Mouse (Mus musculus): ENCODE data around the gene Kif26a. TPM values are rescaled to one million over a fixed set of nuclear protein-coding genes. Genes with fewer than 3 reads are reported as not detected.

Gene Kif26a
- polyA plus RNA-seq, 1 experiment from 2014 or later: 5.1 TPM

GRCm38 (mm10) chr12:112140745-112141144 lies 5.3 kb upstream of the Kif26a start:
- 57% methylated on average over 7 of the region's 7 CpGs for WGBS
- ATAC-seq (ENCODE audit: low FRiP score): no peak
- Histone ChIP-seq H3K9me3 (replicated peaks) (no peaks in the 10 kb centered on the region), H3K4me2 (replicated peaks) (no peak overlapping the region), H3K36me3 (no peaks in the 10 kb centered on the region), H3K4me3 (no peak overlapping the region), H3K27ac (no peak overlapping the region), H3K9ac (no peak overlapping the region), H3K27me3 (peaks cover 51% of the 10 kb centered on the region), H3K4me1 (peaks cover 33% of the 10 kb centered on the region)

GRCm38 (mm10) chr12:112141300-112141699 lies 4.7 kb upstream of the Kif26a start:
- no peak overlapping the region for H3K4me2 ChIP-seq (replicated peaks)
- no peaks in the 10 kb centered on the region for H3K36me3 ChIP-seq
- H3K27ac ChIP-seq: no peak overlapping the region
- H3K4me3 ChIP-seq: no peak overlapping the region
- H3K9ac ChIP-seq: no peak overlapping the region
- no peaks in the 10 kb centered on the region for H3K9me3 ChIP-seq (replicated peaks)
- WGBS: 6% methylated on average over 6 of the region's 6 CpGs
- ATAC-seq (ENCODE audit: low FRiP score): no peak
- H3K4me1 ChIP-seq: peaks cover 38% of the 10 kb centered on the region
- H3K27me3 ChIP-seq: peaks cover 55% of the 10 kb centered on the region

GRCm38 (mm10) chr12:112143116-112143832 lies 2.7 kb upstream of the Kif26a start:
- H3K27me3 ChIP-seq: peaks cover 68% of the 10 kb centered on the region

GRCm38 (mm10) chr12:112143833-112144201 lies 2.2 kb upstream of the Kif26a start:
- Histone ChIP-seq H3K4me2 (replicated peaks) (peak overlapping the region; percentile 95), H3K36me3 (no peaks in the 10 kb centered on the region), H3K27me3 (peaks cover 74% of the 10 kb centered on the region)

More at GRCm38 (mm10) chr12:112143116-112143832, 2.7 kb upstream of the Kif26a start:
- no peaks in the 10 kb centered on the region for H3K36me3 ChIP-seq
- no peak for ATAC-seq (ENCODE audit: low FRiP score)
- peak overlapping the region; percentile 95 for H3K4me2 ChIP-seq (replicated peaks)
- peak overlapping the region; percentile 56 for H3K4me3 ChIP-seq
- peak overlapping the region; percentile 70 for H3K9ac ChIP-seq
- no peak overlapping the region for H3K27ac ChIP-seq
- H3K4me1 ChIP-seq: peaks cover 57% of the 10 kb centered on the region
- H3K9me3 ChIP-seq (replicated peaks): no peaks in the 10 kb centered on the region
- WGBS: 4% methylated on average over 14 of the region's 14 CpGs

GRCm38 (mm10) chr12:112144377-112145115 lies 1.5 kb upstream of the Kif26a start:
- H3K27ac ChIP-seq: peak overlapping the region; percentile 44; the same call in 1 of the 2 replicates
- no peaks in the 10 kb centered on the region for H3K9me3 ChIP-seq (replicated peaks)
- peak overlapping the region; percentile 95 for H3K4me2 ChIP-seq (replicated peaks)
- peak overlapping the region; percentile 56 for H3K4me3 ChIP-seq
- H3K36me3 ChIP-seq: no peaks in the 10 kb centered on the region
- H3K9ac ChIP-seq: peak overlapping the region; percentile 70
- ATAC-seq (ENCODE audit: low FRiP score): no peak
- H3K4me1 ChIP-seq: peaks cover 65% of the 10 kb centered on the region
- peaks cover 81% of the 10 kb centered on the region for H3K27me3 ChIP-seq
- WGBS: under 1% methylated on average over 46 of the region's 46 CpGs

More at GRCm38 (mm10) chr12:112143833-112144201, 2.2 kb upstream of the Kif26a start:
- Histone ChIP-seq H3K4me3 (peak overlapping the region; percentile 56), H3K4me1 (peaks cover 59% of the 10 kb centered on the region), H3K27ac (peak overlapping the region; percentile 44; the same call in 1 of the 2 replicates), H3K9me3 (replicated peaks) (no peaks in the 10 kb centered on the region), H3K9ac (peak overlapping the region; percentile 70)
- WGBS: 0% methylated on average over 33 of the region's 52 CpGs
- no peak for ATAC-seq (ENCODE audit: low FRiP score)

DNA sequence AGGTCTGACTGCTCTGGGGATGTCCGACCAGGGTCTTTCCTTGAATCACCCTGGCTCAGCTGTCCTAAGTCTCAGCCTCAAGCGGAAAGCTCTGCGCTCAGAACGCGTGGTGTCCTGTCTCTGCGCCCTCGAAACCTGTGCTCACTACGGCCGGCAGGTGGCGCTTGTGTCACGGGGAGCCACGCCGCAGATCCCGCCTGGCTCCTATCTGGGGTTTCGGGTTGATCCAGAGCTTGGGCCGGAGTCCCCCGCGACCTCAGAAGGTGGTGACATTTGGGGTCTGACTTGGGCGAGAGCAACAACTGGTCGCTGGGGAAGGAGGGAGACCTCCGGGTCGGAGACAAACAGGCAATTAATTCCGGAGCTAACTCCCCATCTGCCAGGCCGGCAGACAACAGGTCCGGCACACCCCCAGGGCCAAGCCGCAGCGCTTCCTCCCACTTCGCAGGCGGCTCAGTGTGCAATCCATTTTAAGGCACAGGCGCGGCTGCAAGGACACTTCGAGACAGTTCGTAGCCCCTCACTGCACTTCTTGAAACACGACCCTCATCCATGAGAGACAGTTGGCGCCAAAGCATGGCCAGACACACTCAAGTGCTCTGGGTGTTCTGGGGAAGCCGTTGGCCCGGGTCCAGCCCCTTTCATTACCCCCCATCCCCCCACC lies 665 bp upstream of the Kif26a start:
- under 1% methylated on average over 37 of the region's 37 CpGs for whole genome bisulfite sequencing
- H3K4me2 ChIP-seq (replicated peaks): peak overlapping the region; percentile 95
- ATAC-seq (ENCODE audit: low FRiP score): peak; percentile 71
- H3K27me3 ChIP-seq: peaks cover 85% of the 10 kb centered on the region
- no peaks in the 10 kb centered on the region for H3K9me3 ChIP-seq (replicated peaks)
- peak overlapping the region; percentile 56 for H3K4me3 ChIP-seq
- 0 out of 2 replicates have a peak overlapping the region, but pooled peaks have one; percentile 55 for H3K27ac ChIP-seq
- peaks cover 72% of the 10 kb centered on the region for H3K4me1 ChIP-seq
- H3K9ac ChIP-seq: peak overlapping the region; percentile 70
- H3K36me3 ChIP-seq: no peaks in the 10 kb centered on the region

- peaks cover 83% of the 10 kb centered on the region for H3K4me1 ChIP-seq
- ATAC-seq (ENCODE audit: low FRiP score): no peak
- peak overlapping the region; percentile 56 for H3K4me3 ChIP-seq
- H3K9ac ChIP-seq: peak overlapping the region; percentile 60
- peaks cover 70% of the 10 kb centered on the region for H3K27me3 ChIP-seq
- WGBS: 27% methylated on average over 5 of the region's 5 CpGs
- H3K36me3 ChIP-seq: no peaks in the 10 kb centered on the region
- H3K27ac ChIP-seq: no peak overlapping the region
- H3K9me3 ChIP-seq (replicated peaks): no peaks in the 10 kb centered on the region
- peak overlapping the region; percentile 95 for H3K4me2 ChIP-seq (replicated peaks)
Observed at GRCm38 (mm10) chr12:112147365-112147764, 1.4 kb downstream of the Kif26a start.

- no peak for ATAC-seq (ENCODE audit: low FRiP score)
- no peak overlapping the region for H3K4me3 ChIP-seq
Observed at GRCm38 (mm10) chr12:112150011-112150410, 4.0 kb downstream of the Kif26a start.

DNA sequence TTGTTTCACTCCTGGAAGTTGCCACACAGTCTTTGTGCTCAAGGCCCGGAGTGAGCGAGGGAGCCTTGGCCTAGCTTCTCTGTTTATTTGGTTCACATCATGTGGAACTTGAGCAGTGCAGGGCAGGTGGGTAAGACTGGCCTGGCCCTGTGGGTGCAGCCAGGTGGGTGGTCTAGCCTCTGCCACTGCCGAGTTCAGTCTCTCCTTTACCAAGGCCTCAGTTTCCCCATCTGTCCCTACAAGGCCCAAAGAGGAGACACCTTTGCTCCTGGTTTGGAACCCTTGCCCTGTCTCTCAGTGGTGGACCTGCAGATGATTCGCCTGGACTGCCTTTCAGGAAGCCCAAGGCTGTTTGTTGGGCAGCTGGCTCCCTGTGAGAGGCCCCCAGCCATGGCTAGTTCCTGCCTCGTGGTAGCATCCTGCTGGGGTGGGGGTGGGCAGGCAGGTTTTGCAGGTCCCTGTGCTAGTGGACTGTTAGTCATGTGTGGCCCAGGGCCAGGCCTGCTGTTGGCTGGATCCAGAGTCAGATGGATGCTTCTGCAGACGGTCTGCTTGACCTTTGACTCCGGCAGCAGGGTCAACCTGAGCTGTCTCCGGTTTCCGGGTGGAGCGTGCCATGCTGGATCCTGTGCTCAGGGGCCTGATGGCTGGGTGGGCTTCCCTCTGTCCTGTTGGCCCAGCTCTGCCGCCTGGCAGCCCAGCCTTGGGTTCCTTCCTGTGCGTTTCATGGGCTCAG lies 5.4 kb downstream of the Kif26a start:
- 31% methylated on average over 12 of the region's 12 CpGs for WGBS
- no peaks in the 10 kb centered on the region for H3K36me3 ChIP-seq
- H3K4me1 ChIP-seq: peaks cover 77% of the 10 kb centered on the region
- peaks cover 57% of the 10 kb centered on the region for H3K27me3 ChIP-seq
- H3K9ac ChIP-seq: no peak overlapping the region
- no peak for ATAC-seq (ENCODE audit: low FRiP score)
- no peak overlapping the region for H3K4me3 ChIP-seq
- no peak overlapping the region for H3K27ac ChIP-seq
- H3K9me3 ChIP-seq (replicated peaks): no peaks in the 10 kb centered on the region
- H3K4me2 ChIP-seq (replicated peaks): no peak overlapping the region

More at GRCm38 (mm10) chr12:112150011-112150410, 4.0 kb downstream of the Kif26a start:
- Histone ChIP-seq H3K4me1 (peaks cover 77% of the 10 kb centered on the region), H3K36me3 (no peaks in the 10 kb centered on the region), H3K9me3 (replicated peaks) (no peaks in the 10 kb centered on the region), H3K27me3 (peaks cover 63% of the 10 kb centered on the region), H3K27ac (no peak overlapping the region), H3K4me2 (replicated peaks) (no peak overlapping the region), H3K9ac (no peak overlapping the region)
- 52% methylated on average over 7 of the region's 7 CpGs for WGBS

DNA sequence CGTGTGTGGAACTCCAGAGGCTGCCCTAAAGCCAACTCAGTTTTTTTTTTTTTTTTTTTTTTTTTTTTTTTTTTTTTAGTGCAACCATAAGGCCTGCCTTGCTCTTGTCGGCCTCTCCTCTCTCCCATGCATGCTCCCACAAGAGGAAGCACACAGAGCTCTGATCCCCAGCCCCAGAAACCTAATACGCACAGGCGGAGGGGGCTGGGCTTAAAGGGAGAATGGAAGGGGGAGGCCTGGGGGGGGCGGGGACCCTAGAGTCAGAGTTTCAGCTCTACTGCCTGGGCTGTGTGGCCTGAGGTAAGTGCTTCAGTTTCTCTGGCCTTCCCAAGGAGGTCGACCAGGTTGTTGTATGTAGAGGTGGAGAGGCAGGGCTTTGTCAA lies 6.0 kb downstream of the Kif26a start:
- H3K4me2 ChIP-seq (replicated peaks): no peak overlapping the region
- no peak overlapping the region for H3K9ac ChIP-seq
- peaks cover 77% of the 10 kb centered on the region for H3K4me1 ChIP-seq
- WGBS: 48% methylated on average over 6 of the region's 6 CpGs
- H3K27ac ChIP-seq: 0 out of 2 replicates have a peak overlapping the region, but pooled peaks have one; percentile 23
- ATAC-seq (ENCODE audit: low FRiP score): no peak
- no peaks in the 10 kb centered on the region for H3K36me3 ChIP-seq
- peaks cover 54% of the 10 kb centered on the region for H3K27me3 ChIP-seq
- H3K4me3 ChIP-seq: no peak overlapping the region
- no peaks in the 10 kb centered on the region for H3K9me3 ChIP-seq (replicated peaks)

DNA sequence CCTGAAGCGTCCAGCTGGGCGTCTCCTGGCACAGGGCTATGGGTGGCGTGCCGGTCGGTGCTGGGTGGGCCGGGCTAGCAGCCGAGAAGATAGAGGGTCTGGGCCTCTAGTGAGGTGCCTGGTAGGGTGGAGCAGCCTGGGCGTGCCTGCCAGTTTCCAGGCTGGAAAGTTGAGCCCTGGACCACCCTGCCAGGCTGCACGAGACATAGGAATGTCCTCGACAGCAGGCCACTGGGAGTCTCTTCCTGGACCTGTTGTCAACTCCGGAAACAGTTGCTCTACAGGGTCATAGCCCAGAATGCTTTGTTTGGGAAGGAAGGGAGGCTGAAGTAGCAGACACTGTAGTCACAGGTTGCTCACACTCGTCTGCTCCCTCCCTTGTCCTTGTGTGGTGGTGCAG lies 7.6 kb downstream of the Kif26a start:
- no peak overlapping the region for H3K4me2 ChIP-seq (replicated peaks)
- no peak overlapping the region for H3K27ac ChIP-seq
- H3K27me3 ChIP-seq: peaks cover 53% of the 10 kb centered on the region
- no peak overlapping the region for H3K4me3 ChIP-seq
- no peaks in the 10 kb centered on the region for H3K9me3 ChIP-seq (replicated peaks)
- ATAC-seq (ENCODE audit: low FRiP score): no peak
- 80% methylated on average over 12 of the region's 12 CpGs for WGBS
- no peaks in the 10 kb centered on the region; the same call in 1 of the 2 replicates for H3K36me3 ChIP-seq
- peaks cover 69% of the 10 kb centered on the region for H3K4me1 ChIP-seq
- no peak overlapping the region for H3K9ac ChIP-seq

All from hindbrain, embryonic 12.5 days (tissue).